Mouse (Mus musculus): ENCODE measurements around the gene Ogdh. TPM values are rescaled to one million over a fixed set of nuclear protein-coding genes. Genes with fewer than 3 reads are reported as not detected.

Gene Ogdh
- polyA plus RNA-seq, 1 experiment from 2014 or later, result 98.3 TPM

DNA sequence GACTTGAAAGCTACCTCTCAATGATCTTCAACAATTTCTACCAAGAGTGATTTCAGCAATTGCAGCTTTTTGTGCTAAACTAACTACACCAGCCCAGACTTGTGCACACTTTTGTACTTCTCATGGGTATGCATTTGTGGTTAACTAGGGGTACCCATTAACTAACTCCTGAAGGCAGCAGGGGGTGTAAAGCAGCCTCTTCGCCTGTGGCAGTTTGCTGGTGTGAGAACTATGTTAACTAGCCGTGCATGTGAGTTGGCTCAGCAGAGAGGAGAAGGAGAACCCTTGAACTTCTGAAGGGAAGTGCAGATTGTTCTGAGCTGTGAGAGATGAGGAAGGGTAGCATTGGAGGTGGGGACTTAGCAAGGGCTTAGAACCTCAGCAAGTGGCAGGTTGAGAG, 11.4 kb downstream of the Ogdh start:
- Histone ChIP-seq H3K27me3 (no peaks in the 10 kb centered on the region), H3K9me3 (no peaks in the 10 kb centered on the region), H3K4me2 (replicated peaks) (no peak overlapping the region), H3K4me3 (no peak overlapping the region), H3K4me1 (no peaks in the 10 kb centered on the region), H3K36me3 (peaks cover 50% of the 10 kb centered on the region), H3K27ac (replicated peaks) (no peak overlapping the region), H3K9ac (replicated peaks) (no peak overlapping the region)
- no peak for ATAC-seq (ENCODE audit: low FRiP score, low read depth)
- WGBS, result 94% methylated on average over 2 of the region's 2 CpGs

DNA sequence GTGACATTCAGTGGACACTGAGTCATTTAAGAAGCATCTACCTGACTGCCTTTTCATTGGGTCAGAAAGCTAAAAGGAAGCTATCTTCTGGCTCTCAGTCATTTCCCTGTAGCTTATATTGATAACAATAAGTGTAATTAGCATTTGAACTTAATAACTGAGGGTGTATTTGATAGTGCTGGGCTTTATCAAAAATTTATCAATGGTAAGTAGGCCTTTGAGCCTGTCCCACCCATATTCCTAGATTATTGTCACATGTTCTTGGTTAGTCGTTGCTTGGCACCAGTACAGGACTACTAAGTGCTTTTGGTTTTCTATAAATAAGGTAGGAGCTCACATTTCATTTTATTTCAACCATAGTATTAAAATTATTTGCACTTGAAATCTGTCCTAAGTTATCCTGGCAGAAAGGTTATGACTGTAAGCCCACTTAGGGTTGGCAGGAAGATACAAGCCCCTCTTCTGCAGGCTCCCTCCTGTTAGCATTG, 14.6 kb downstream of the Ogdh start:
- 97% methylated on average over 1 of the region's 1 CpGs for WGBS
- no peak overlapping the region for H3K4me2 ChIP-seq (replicated peaks)
- no peak for ATAC-seq (ENCODE audit: low FRiP score, low read depth)
- H3K27ac ChIP-seq (replicated peaks), result no peak overlapping the region
- H3K4me3 ChIP-seq, result no peak overlapping the region
- peaks cover 27% of the 10 kb centered on the region for H3K36me3 ChIP-seq
- no peaks in the 10 kb centered on the region for H3K4me1 ChIP-seq
- no peaks in the 10 kb centered on the region for H3K9me3 ChIP-seq
- H3K9ac ChIP-seq (replicated peaks), result no peak overlapping the region
- no peaks in the 10 kb centered on the region for H3K27me3 ChIP-seq

- H3K27ac ChIP-seq (replicated peaks), result no peak overlapping the region
- no peak for ATAC-seq (ENCODE audit: low FRiP score, low read depth)
- WGBS, result 93% methylated on average over 4 of the region's 4 CpGs
- no peaks in the 10 kb centered on the region for H3K27me3 ChIP-seq
- peaks cover 16% of the 10 kb centered on the region for H3K36me3 ChIP-seq
- H3K4me2 ChIP-seq (replicated peaks), result no peak overlapping the region
- H3K9ac ChIP-seq (replicated peaks), result no peak overlapping the region
- H3K4me3 ChIP-seq, result no peak overlapping the region
- H3K4me1 ChIP-seq, result no peaks in the 10 kb centered on the region
- no peaks in the 10 kb centered on the region for H3K9me3 ChIP-seq
Measured at GRCm38 (mm10) chr11:6308181-6308580, 16.7 kb downstream of the Ogdh start.

DNA sequence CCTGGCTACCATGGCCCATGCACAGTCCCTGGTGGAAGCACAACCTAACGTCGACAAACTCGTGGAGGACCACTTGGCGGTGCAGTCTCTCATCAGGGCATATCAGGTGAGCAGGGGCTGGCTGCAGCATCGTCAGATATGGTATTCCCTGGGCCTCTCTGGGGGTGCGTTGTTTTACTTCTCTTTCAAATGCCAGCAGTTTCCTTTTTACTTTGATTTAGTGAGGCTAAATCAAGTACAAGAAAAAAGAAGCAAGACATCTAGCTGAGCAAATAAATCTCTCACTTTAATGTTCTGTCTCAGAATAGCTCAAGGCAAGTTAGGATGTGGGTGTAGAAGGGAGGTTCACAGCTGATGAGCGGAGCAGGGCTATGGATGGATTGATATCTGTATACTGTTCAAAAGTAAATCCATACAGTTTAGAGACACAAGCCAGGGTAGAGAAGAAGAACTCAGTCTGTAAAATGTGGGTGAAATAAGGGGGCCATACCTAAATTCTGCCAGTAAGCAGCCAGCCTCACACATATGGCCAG, 22.5 kb downstream of the Ogdh start:
- Histone ChIP-seq H3K9ac (replicated peaks) (no peak overlapping the region), H3K36me3 (peaks cover 32% of the 10 kb centered on the region; the same call in 1 of the 2 replicates)

DNA sequence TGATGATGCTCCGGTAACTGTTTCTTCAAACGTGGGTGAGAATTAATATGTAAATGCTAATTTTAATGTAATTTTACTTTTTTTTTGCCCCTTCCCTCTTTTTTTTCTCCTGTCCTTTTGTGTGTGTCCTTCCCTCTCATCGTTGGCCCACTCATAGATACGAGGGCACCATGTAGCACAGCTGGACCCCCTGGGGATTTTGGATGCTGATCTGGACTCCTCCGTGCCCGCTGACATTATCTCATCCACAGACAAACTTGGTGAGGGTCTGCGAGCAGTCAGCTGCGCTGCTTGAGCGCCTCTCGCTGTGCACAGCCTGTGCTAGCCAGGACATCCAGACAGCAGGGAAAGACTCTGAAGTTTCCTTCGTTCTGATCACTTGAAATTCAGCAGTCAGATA, 25.4 kb downstream of the Ogdh start:
- WGBS, result 90% methylated on average over 11 of the region's 11 CpGs
- no peak overlapping the region for H3K9ac ChIP-seq (replicated peaks)
- H3K4me1 ChIP-seq, result no peaks in the 10 kb centered on the region
- no peaks in the 10 kb centered on the region for H3K9me3 ChIP-seq
- no peak for ATAC-seq (ENCODE audit: low FRiP score, low read depth)
- no peak overlapping the region for H3K4me3 ChIP-seq
- H3K27me3 ChIP-seq, result no peaks in the 10 kb centered on the region
- no peak overlapping the region for H3K27ac ChIP-seq (replicated peaks)
- H3K4me2 ChIP-seq (replicated peaks), result no peak overlapping the region
- peaks cover 36% of the 10 kb centered on the region; the same call in 1 of the 2 replicates for H3K36me3 ChIP-seq

More for the DNA sequence above, 22.5 kb downstream of the Ogdh start:
- H3K9me3 ChIP-seq, result no peaks in the 10 kb centered on the region
- H3K4me2 ChIP-seq (replicated peaks), result no peak overlapping the region
- H3K4me3 ChIP-seq, result no peak overlapping the region
- H3K27me3 ChIP-seq, result no peaks in the 10 kb centered on the region
- ATAC-seq (ENCODE audit: low FRiP score, low read depth), result no peak
- no peaks in the 10 kb centered on the region for H3K4me1 ChIP-seq
- H3K27ac ChIP-seq (replicated peaks), result no peak overlapping the region
- WGBS, result 94% methylated on average over 7 of the region's 7 CpGs

- H3K36me3 ChIP-seq, result peaks cover 36% of the 10 kb centered on the region; the same call in 1 of the 2 replicates
- no peak overlapping the region for H3K4me3 ChIP-seq
- ATAC-seq (ENCODE audit: low FRiP score, low read depth), result no peak
- H3K4me1 ChIP-seq, result no peaks in the 10 kb centered on the region
- 95% methylated on average over 5 of the region's 5 CpGs for WGBS
- no peaks in the 10 kb centered on the region for H3K27me3 ChIP-seq
- no peak overlapping the region for H3K4me2 ChIP-seq (replicated peaks)
- no peak overlapping the region for H3K27ac ChIP-seq (replicated peaks)
- H3K9ac ChIP-seq (replicated peaks), result no peak overlapping the region
- no peaks in the 10 kb centered on the region for H3K9me3 ChIP-seq
Measured at GRCm38 (mm10) chr11:6318559-6318958, 27.1 kb downstream of the Ogdh start.

DNA sequence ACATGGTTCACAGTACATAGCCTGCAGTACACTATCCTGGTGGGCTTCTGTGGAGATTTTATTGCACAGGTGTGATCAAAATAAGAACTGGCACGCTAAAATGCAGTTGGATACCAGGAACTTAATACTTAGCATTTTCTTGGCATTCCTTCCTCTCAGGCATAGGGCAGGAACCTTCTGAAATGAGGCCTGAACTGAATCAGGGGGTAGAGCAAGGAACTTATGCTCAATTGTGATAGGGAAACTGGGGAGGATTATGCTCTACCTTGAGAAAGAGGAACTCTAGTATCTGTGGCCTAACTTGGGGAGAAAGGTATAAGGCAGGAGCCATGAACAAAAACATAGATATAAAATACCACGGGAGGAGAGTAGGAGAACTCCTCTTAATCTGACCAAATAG, 27.9 kb downstream of the Ogdh start:
- Histone ChIP-seq H3K36me3 (peaks cover 29% of the 10 kb centered on the region), H3K4me3 (no peak overlapping the region), H3K9me3 (no peaks in the 10 kb centered on the region), H3K9ac (replicated peaks) (no peak overlapping the region), H3K27ac (replicated peaks) (no peak overlapping the region), H3K27me3 (no peaks in the 10 kb centered on the region), H3K4me2 (replicated peaks) (no peak overlapping the region), H3K4me1 (no peaks in the 10 kb centered on the region)
- 90% methylated on average over 2 of the region's 2 CpGs for WGBS
- ATAC-seq (ENCODE audit: low FRiP score, low read depth), result no peak

DNA sequence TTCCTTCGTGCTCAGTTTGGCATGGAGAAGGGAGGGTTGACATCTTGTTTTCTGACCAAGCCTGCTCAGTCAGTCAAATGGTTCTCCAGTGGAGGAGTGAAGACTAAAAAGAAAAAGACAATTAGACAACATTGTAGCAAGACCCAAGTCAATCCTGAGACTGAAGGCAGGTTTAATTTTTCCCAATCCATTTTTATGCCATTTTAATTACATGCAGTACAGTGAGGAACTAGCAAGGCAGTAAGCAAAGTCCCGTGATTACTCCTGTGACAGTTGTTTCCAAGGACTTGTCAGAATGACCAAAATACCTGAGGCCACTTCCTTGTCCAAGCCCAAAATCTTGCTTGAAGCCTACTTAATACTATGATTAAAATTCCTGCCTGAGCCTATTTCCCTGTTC, 30.7 kb downstream of the Ogdh start:
- Histone ChIP-seq H3K4me1 (no peaks in the 10 kb centered on the region), H3K27ac (replicated peaks) (no peak overlapping the region), H3K36me3 (peaks cover 15% of the 10 kb centered on the region), H3K27me3 (no peaks in the 10 kb centered on the region), H3K9me3 (no peaks in the 10 kb centered on the region), H3K4me2 (replicated peaks) (no peak overlapping the region), H3K4me3 (no peak overlapping the region), H3K9ac (replicated peaks) (no peak overlapping the region)
- ATAC-seq (ENCODE audit: low FRiP score, low read depth), result no peak
- 95% methylated on average over 2 of the region's 2 CpGs for WGBS

- WGBS, result 94% methylated on average over 5 of the region's 5 CpGs
- Histone ChIP-seq H3K4me1 (no peaks in the 10 kb centered on the region), H3K9ac (replicated peaks) (no peak overlapping the region), H3K9me3 (no peaks in the 10 kb centered on the region), H3K36me3 (peaks cover 15% of the 10 kb centered on the region; the same call in 1 of the 2 replicates), H3K27me3 (no peaks in the 10 kb centered on the region), H3K4me2 (replicated peaks) (no peak overlapping the region), H3K4me3 (no peak overlapping the region), H3K27ac (replicated peaks) (no peak overlapping the region)
- ATAC-seq (ENCODE audit: low FRiP score, low read depth), result no peak
Measured at GRCm38 (mm10) chr11:6323348-6323747, 31.9 kb downstream of the Ogdh start.

DNA sequence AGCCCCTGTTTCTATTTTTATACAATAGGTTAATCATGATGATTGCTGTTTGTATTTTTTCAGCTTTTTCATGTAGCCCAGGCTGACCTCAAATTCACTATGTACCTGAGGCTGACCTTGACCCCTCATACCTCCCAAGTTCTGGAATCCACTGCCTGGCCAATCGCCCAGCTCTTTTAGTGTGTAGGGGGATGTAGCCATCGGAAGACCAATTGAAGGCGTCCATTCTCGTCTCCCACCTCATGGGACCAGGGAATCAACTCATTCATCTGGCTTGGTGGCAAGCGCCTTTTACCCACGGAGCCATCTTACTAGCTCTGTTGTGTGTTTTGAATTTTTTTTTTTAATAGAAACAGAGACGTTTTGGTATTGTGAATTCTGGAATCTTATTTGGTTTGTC, 39.8 kb downstream of the Ogdh start:
- no peak for ATAC-seq (ENCODE audit: low FRiP score, low read depth)
- Histone ChIP-seq H3K36me3 (peaks cover 9% of the 10 kb centered on the region), H3K9ac (replicated peaks) (no peak overlapping the region), H3K4me1 (no peaks in the 10 kb centered on the region), H3K9me3 (no peaks in the 10 kb centered on the region), H3K4me3 (no peak overlapping the region), H3K27me3 (no peaks in the 10 kb centered on the region), H3K4me2 (replicated peaks) (no peak overlapping the region), H3K27ac (replicated peaks) (no peak overlapping the region)
- WGBS, result 92% methylated on average over 7 of the region's 7 CpGs

GRCm38 (mm10) chr11:6332606-6333005, 41.2 kb downstream of the Ogdh start:
- H3K27ac ChIP-seq (replicated peaks), result no peak overlapping the region
- no peak overlapping the region for H3K4me3 ChIP-seq
- H3K9ac ChIP-seq (replicated peaks), result no peak overlapping the region
- H3K4me2 ChIP-seq (replicated peaks), result no peak overlapping the region
- H3K27me3 ChIP-seq, result no peaks in the 10 kb centered on the region
- H3K36me3 ChIP-seq, result peaks cover 13% of the 10 kb centered on the region
- H3K9me3 ChIP-seq, result no peaks in the 10 kb centered on the region
- ATAC-seq (ENCODE audit: low FRiP score, low read depth), result no peak
- WGBS, result 90% methylated on average over 3 of the region's 3 CpGs
- no peaks in the 10 kb centered on the region for H3K4me1 ChIP-seq

DNA sequence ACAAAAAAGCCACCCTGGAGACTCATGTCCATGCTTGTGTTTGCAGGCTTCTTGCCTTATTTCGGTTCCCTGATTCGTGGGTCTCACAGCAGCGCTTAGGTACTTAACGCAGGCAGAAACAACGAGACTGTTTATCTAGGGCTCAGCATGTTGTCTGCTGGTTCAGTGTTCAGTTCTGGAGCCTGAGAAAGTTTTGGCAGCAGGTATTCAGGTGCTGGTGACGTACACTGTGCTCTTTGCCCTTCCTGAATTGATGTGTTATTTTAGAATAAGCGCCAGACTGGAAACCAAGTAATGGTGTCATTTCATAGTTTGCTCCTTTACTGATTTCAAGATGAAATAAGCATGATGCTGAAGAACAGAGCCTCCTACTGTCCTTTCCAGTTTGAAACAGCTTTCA, 42.0 kb downstream of the Ogdh start:
- 91% methylated on average over 7 of the region's 7 CpGs for WGBS
- Histone ChIP-seq H3K9ac (replicated peaks) (no peak overlapping the region), H3K9me3 (no peaks in the 10 kb centered on the region), H3K4me1 (no peaks in the 10 kb centered on the region), H3K4me3 (no peak overlapping the region), H3K27me3 (no peaks in the 10 kb centered on the region), H3K36me3 (peaks cover 21% of the 10 kb centered on the region), H3K27ac (replicated peaks) (no peak overlapping the region), H3K4me2 (replicated peaks) (no peak overlapping the region)
- ATAC-seq (ENCODE audit: low FRiP score, low read depth), result no peak

DNA sequence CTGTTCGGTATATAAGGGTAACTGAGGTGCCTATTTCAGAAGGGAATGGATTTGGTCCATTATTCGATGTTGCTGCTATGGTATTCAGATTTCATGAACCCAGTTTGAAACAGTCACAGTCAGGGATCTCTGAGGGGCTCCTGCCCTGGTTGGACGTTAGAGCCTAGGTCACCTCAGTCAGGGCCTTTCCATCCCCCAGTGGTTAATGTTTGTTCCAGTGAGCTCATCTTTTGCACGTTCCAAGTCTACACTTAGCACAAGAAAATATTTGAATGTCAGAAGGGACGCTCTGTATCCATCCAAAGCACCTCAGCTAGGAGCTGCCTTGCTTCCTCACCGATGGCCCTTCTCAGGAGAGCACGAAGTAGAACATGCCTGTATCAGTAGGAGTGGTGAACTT, 43.9 kb downstream of the Ogdh start:
- Histone ChIP-seq H3K4me3 (no peak overlapping the region), H3K27me3 (no peaks in the 10 kb centered on the region), H3K9me3 (no peaks in the 10 kb centered on the region), H3K9ac (replicated peaks) (no peak overlapping the region), H3K27ac (replicated peaks) (no peak overlapping the region), H3K4me2 (replicated peaks) (no peak overlapping the region), H3K36me3 (peaks cover 36% of the 10 kb centered on the region), H3K4me1 (no peaks in the 10 kb centered on the region)
- WGBS, result 94% methylated on average over 7 of the region's 7 CpGs
- ATAC-seq (ENCODE audit: low FRiP score, low read depth), result no peak
